Mouse (Mus musculus) thymus, adult 2 months (tissue): ENCODE measurements at regions not wholly inside any gene's neighbourhood (a gene's known extent, or its start where the extent isn't known, plus 50 kb on each side); places are given as distances from the start of the nearest gene placed in this dataset.

Experiments
- CTCF ChIP-seq: fragments of 200-500 bp; IDR thresholded peaks from 2 replicates; pipeline ENCODE4 v1.5.1; 2012; ENCODE audit warnings: mild to moderate bottlenecking, control low read depth, low read length, moderate library complexity, borderline replicate concordance; ENCODE audit not compliant: control insufficient read depth, poor library complexity, insufficient read depth; ENCODE audit errors: extremely low read depth
- POLR2A ChIP-seq: fragments of 200-500 bp; IDR thresholded peaks from 2 replicates; pipeline ENCODE4 v1.6.1; 2012; ENCODE audit warnings: mild to moderate bottlenecking, low read length, control low read depth, moderate library complexity; ENCODE audit not compliant: control insufficient read depth, poor library complexity, insufficient read depth; ENCODE audit errors: extremely low read depth

DNA sequence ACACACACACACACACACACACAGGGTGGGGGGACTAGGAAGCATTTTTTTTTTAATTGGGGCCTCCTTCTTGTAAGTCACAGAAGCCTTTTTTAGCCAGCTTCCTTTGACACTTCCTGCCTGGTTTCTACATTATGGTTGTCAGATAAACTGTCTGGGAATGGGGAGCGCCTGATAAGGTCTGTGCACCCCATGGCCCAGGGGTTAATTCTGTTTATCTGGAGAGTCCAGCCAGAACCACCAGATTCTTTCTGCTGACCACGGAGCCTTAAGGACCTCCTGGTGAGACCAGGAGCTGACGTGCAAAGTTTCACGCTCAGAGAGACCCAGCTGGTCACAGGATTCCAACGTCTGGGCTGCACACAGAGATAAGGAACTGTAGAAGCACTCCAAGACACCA is 153.4 kb downstream of the Cand1 start:
- no peak for TF ChIP-seq POLR2A
- no peak for TF ChIP-seq CTCF
